Mouse (Mus musculus) heart, embryonic 12.5 days (tissue): Measurements from ENCODE around the gene Park7. TPM values are rescaled to one million over a fixed set of nuclear protein-coding genes. Genes with fewer than 3 reads are reported as not detected.
"Not testable (repeated sequence)": the region's sequence is repeated elsewhere in the genome, so short reads cannot be mapped to it uniquely, and the experiment has no call there.

ENCODE experiments used
- ATAC-seq: fragments of 200-750 bp; cut with Nextera tagmentation; 2 replicates; pipeline ENCODE4 v1.8.0; 2017; ENCODE audit warnings: moderate TSS enrichment, moderate library complexity; ENCODE audit not compliant: insufficient number of reproducible peaks, low FRiP score
- H3K27ac ChIP-seq: fragments of 300-500 bp; sonication (generic); 2 replicates; pipeline ENCODE4 v1.5.1; 2016; ENCODE audit warnings: mild to moderate bottlenecking, moderate library complexity; ENCODE audit not compliant: poor library complexity, severe bottlenecking
- H3K27me3 ChIP-seq: fragments of 300-500 bp; sonication (generic); replicated peaks from 2 replicates; pipeline ENCODE4 v1.6.1; 2016; ENCODE audit warnings: mild to moderate bottlenecking, moderate library complexity
- H3K36me3 ChIP-seq: fragments of 300-500 bp; sonication (generic); 2 replicates; pipeline ENCODE4 v1.6.1; 2016; ENCODE audit warnings: mild to moderate bottlenecking, moderate library complexity
- H3K4me1 ChIP-seq: fragments of 300-500 bp; sonication (generic); replicated peaks from 2 replicates; pipeline ENCODE4 v1.6.1; 2016; ENCODE audit warnings: mild to moderate bottlenecking
- H3K4me2 ChIP-seq: fragments of 300-500 bp; sonication (generic); 2 replicates; pipeline ENCODE4 v1.6.1; 2016; ENCODE audit warnings: mild to moderate bottlenecking, moderate library complexity
- H3K4me3 ChIP-seq: fragments of 300-500 bp; sonication (generic); 2 replicates; pipeline ENCODE4 v1.5.1; 2016; ENCODE audit warnings: mild to moderate bottlenecking
- H3K9ac ChIP-seq: fragments of 300-500 bp; sonication (generic); 2 replicates; pipeline ENCODE4 v1.6.1; 2016; ENCODE audit warnings: mild to moderate bottlenecking, moderate library complexity
- H3K9me3 ChIP-seq: fragments of 300-500 bp; sonication (generic); replicated peaks from 2 replicates; pipeline ENCODE4 v1.6.1; 2016; ENCODE audit warnings: mild to moderate bottlenecking, moderate library complexity
- WGBS: fragments of 180-500 bp; shearing (Covaris S2); methylation state at CpG from one replicate; pipeline ENCODE4 v1.1.7; 2016; 5-methylcytosine and 5-hydroxymethylcytosine counted together
- polyA plus RNA-seq: library from polyadenylated mRNA; unstranded; fragments of >200 nt; fragmentation: Nextera tagmentation; extraction: Ambion mirVana; gene quantifications from 2 replicates; pipeline ENCODE4 v1.2.1, GENCODE M21; 2016

Park7 gene
- polyA plus RNA-seq, 1 experiment from 2014 or later = 306 TPM

DNA sequence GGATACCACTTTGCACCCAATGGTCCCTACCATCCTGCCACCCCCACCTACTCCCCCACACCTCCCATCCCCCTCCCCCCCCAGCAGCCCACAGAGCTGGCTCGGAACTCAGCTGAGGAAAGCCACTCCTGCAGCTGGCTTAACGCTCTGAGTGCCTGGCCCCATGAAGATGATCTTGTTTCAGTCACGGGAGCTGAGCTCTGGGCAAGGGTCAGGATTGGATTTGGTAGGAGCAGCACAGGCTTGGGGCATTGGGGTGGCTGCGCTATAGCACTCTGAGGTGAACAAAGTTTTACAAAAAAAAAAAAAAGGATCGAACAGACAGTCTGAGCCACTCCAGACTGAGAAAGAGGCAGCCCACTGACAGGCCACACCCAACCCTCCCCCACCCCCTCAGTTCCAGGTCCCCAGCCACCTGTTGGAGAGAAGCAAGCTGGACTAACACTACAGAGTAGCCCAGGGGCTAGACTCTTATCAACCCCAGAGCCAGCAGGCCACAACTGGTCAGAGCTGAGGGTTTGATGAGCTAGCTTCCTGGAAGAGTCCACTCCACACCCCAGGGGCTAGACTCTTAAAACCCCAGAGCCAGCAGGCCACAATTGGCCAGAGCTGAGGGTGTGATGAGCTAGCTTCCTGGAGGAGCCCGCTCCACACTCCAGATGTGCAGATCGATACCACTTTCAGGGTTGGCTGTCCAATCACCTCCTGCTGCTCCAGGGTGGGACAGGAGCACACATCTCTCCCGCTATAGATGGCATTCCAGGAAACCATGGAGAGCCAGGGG is 19.3 kb downstream of the Park7 start:
- H3K36me3 ChIP-seq = peaks cover 36% of the 10 kb centered on the region
- no peak overlapping the region for H3K4me3 ChIP-seq
- ATAC-seq = no peak
- H3K9me3 ChIP-seq = no peaks in the 10 kb centered on the region
- H3K9ac ChIP-seq = no peak overlapping the region
- H3K27me3 ChIP-seq = no peaks in the 10 kb centered on the region
- no peak overlapping the region for H3K27ac ChIP-seq
- no peak overlapping the region for H3K4me2 ChIP-seq
- H3K4me1 ChIP-seq = peaks cover 2% of the 10 kb centered on the region; the same call in 1 of the 2 replicates
- WGBS = 54% methylated on average over 8 of the region's 8 CpGs

DNA sequence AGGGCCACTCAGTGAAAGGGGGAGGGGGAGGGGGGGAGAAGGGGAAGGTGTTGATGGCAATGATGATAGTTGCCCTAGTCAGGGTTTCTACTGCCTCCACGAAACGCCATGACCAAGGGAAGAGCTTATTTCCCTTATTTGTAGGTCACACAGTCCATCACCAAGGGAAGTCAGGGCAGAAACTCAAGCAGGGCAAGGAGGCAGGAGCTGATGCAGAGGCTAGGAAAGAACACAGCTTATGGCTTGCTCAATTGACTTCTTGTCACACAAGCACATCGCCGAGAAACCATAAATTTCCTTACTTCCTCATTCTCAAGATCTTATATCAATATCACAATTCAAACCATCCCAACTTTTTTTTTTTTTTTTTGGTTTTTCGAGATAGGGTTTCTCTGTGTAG is 22.9 kb downstream of the Park7 start:
- H3K9me3 ChIP-seq = no peaks in the 10 kb centered on the region
- peaks cover 10% of the 10 kb centered on the region; the same call in 1 of the 2 replicates for H3K4me1 ChIP-seq
- H3K27me3 ChIP-seq = no peaks in the 10 kb centered on the region
- no peak for ATAC-seq
- H3K27ac ChIP-seq = no peak overlapping the region
- no peak overlapping the region for H3K4me3 ChIP-seq
- H3K4me2 ChIP-seq = no peak overlapping the region
- H3K36me3 ChIP-seq = peaks cover 3% of the 10 kb centered on the region; the same call in 1 of the 2 replicates
- 50% methylated on average over 5 of the region's 5 CpGs for WGBS
- H3K9ac ChIP-seq = no peak overlapping the region

DNA sequence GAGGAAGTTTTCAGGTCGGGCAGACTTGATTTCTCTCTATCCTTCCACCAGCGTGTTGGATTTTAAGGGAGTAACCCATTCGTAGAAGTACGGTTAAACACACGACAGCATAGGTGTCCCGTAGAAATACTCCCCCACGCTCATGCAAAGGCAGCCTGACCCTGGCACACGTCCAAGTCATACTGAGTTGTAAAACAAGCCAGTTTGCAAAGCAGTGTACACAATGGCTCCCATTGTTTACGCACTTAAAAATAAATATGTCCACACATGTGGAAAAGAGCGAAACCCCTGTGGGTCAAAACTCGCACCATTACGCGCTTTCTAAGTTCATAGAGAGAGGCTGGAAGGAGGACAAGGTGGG is 24.3 kb downstream of the Park7 start:
- Histone ChIP-seq H3K27me3 (no peaks in the 10 kb centered on the region), H3K4me3 (no peak overlapping the region), H3K36me3 (no peaks in the 10 kb centered on the region), H3K27ac (no peak overlapping the region), H3K4me2 (no peak overlapping the region), H3K9ac (no peak overlapping the region), H3K9me3 (no peaks in the 10 kb centered on the region), H3K4me1 (peaks cover 10% of the 10 kb centered on the region; the same call in 1 of the 2 replicates)
- 62% methylated on average over 13 of the region's 13 CpGs for WGBS
- ATAC-seq = no peak

DNA sequence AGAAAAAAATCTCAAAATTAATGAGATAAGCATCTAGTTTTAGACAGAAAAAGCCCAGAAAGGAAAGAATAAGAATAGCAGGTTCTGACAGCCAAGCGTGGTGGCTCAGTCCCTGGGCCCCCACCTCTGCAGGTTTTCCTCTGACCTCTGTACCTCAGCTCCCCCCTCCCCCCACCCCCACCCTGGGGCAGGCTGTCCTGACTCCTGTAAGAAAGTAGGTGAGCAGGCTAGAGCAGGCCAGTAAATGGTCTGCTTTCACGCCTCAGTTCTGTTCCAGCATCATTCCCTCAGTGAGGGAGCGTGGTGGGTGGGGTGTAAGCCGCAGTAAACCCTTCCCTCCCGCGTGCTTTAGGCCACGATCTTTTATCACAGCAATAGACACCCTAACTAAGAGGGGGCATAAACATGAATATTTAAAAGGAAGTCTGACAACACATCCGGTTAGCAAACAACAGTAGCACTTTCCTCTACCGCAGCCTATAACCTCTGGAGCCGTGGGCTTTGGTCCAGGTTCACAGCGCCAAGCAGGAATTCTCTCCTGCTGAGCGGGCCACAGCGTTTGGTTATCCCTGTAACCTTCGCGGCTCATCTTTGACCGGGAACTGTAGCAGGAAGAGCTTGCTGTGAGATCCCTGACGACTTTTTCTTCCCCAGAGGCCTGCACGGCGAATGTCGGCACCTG is 24.8 kb downstream of the Park7 start:
- Histone ChIP-seq H3K4me1 (peaks cover 10% of the 10 kb centered on the region; the same call in 1 of the 2 replicates), H3K9ac (no peak overlapping the region), H3K4me2 (no peak overlapping the region), H3K27me3 (no peaks in the 10 kb centered on the region), H3K27ac (no peak overlapping the region), H3K4me3 (no peak overlapping the region), H3K9me3 (no peaks in the 10 kb centered on the region), H3K36me3 (no peaks in the 10 kb centered on the region)
- 39% methylated on average over 20 of the region's 20 CpGs for WGBS
- ATAC-seq = no peak

DNA sequence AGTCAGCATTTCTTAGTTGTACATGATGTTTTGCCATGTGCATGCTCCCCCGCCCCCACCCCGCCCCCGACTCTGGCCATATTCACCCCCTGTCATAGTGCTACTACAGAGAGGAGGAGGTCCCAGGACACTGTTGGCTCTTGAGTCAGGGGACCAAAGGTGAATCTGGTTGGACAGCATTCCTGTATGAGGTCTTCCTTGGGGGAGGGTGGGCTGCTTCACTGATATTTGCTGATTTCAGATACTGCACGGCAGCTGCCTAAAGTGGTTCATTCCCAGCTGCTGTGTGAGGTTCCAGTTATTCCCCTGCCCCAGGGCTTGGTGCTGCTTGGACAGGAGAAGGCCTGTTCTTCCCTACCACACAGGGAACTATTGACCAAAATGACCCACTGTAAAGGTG is 25.7 kb downstream of the Park7 start:
- Histone ChIP-seq H3K9me3 (no peaks in the 10 kb centered on the region), H3K4me1 (peaks cover 10% of the 10 kb centered on the region; the same call in 1 of the 2 replicates), H3K4me3 (no peak overlapping the region), H3K9ac (no peak overlapping the region), H3K27ac (no peak overlapping the region), H3K36me3 (no peaks in the 10 kb centered on the region), H3K4me2 (no peak overlapping the region), H3K27me3 (no peaks in the 10 kb centered on the region)
- no peak for ATAC-seq
- 70% methylated on average over 4 of the region's 4 CpGs for WGBS

DNA sequence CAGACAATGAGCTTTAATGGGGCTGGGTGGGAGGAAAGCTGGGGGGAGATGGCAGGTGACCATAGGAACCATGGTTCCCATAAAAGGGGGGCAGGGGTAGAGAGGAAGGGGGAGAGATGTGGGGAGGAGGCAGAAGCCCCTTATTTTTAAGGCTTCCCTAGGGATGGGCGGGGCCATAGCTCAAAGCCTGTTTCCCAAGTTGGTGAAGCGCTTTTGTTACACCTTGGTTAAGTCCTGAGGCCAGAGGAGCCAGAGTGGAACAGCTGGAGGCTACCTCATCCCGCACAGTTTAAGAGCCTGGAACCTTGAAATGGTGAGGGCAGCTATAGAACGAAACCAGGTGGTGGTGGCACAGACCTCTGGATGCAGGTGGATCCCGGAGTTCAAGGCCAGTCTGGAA is 26.3 kb downstream of the Park7 start:
- Histone ChIP-seq H3K4me1 (peaks cover 10% of the 10 kb centered on the region; the same call in 1 of the 2 replicates), H3K4me3 (no peak overlapping the region), H3K9ac (no peak overlapping the region), H3K9me3 (no peaks in the 10 kb centered on the region), H3K4me2 (no peak overlapping the region), H3K27ac (no peak overlapping the region), H3K27me3 (no peaks in the 10 kb centered on the region), H3K36me3 (no peaks in the 10 kb centered on the region)
- WGBS = 74% methylated on average over 5 of the region's 5 CpGs
- ATAC-seq = no peak

DNA sequence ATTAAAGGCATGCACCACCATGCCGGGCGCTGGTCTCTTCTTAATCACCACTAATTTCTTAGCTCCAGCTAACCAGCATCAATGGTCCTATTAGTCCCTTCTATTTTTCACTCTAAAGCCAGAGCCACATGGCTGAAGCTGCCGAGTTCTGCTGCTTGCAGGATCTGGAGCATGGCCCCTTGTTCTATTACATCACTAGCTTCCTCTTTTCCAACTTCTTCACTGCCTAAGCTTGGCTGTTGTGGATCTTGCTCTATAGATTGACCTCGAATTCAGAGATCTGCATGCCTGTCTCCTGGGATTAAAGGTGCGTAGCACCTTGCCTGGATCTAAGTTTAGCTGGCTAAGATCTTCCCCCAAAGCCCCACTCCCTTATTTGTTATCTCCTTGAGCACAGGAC is 31.6 kb downstream of the Park7 start:
- H3K27ac ChIP-seq = no peak overlapping the region
- no peak overlapping the region for H3K4me3 ChIP-seq
- no peak for ATAC-seq
- H3K36me3 ChIP-seq = no peaks in the 10 kb centered on the region
- peaks cover 27% of the 10 kb centered on the region for H3K9me3 ChIP-seq
- H3K27me3 ChIP-seq = no peaks in the 10 kb centered on the region
- no peaks in the 10 kb centered on the region for H3K4me1 ChIP-seq
- H3K9ac ChIP-seq = no peak overlapping the region
- WGBS = 82% methylated on average over 5 of the region's 5 CpGs
- H3K4me2 ChIP-seq = no peak overlapping the region

DNA sequence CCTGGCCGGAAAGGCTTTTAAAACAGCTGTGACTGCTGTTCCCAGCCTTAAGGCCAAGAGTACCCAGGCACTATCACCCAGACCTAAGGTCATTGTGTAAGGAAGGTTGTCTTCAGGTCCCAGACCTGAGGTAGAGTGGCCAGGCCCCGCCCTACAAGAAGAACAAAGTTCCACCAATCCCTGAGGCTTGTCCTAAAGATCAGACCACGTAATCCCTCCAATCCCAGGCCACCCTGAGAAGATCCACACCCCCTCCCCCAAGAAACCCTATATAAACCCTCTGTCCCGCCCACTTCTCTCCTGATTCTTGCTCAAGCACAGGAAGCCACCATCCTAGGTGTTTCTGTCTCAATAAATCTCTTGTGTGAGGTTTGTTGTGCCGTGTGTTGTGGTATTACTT is 33.9 kb downstream of the Park7 start:
- no peak overlapping the region for H3K9ac ChIP-seq
- peaks cover 27% of the 10 kb centered on the region for H3K9me3 ChIP-seq
- H3K4me3 ChIP-seq = no peak overlapping the region
- no peak overlapping the region for H3K27ac ChIP-seq
- no peak for ATAC-seq
- 78% methylated on average over 5 of the region's 5 CpGs for WGBS
- H3K36me3 ChIP-seq = no peaks in the 10 kb centered on the region
- no peaks in the 10 kb centered on the region for H3K27me3 ChIP-seq
- no peaks in the 10 kb centered on the region for H3K4me1 ChIP-seq
- no peak overlapping the region for H3K4me2 ChIP-seq

DNA sequence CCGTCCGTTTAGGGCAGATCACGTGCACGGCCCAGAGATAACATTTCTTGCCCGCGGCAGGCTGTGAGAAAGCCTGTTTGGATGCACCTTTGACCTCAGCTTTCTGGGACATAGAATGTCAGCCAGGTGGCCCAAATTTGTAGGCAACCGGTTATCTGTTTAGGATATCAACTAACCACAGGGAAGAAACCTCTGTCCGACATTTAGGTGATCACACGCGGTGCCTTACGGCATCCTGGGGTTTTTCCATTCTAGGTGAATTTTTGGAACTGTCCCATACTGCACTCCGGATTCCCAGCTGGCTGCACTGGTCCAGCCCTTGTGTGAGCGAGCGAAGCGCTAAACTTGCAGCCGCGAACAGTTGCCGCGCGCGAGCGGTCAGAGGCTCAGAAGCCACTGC is 34.6 kb downstream of the Park7 start:
- H3K27ac ChIP-seq = no peak overlapping the region
- no peaks in the 10 kb centered on the region for H3K36me3 ChIP-seq
- H3K9ac ChIP-seq = no peak overlapping the region
- 86% methylated on average over 22 of the region's 22 CpGs for WGBS
- ATAC-seq = no peak
- H3K9me3 ChIP-seq = peaks cover 27% of the 10 kb centered on the region
- H3K4me2 ChIP-seq = no peak overlapping the region
- no peaks in the 10 kb centered on the region for H3K4me1 ChIP-seq
- no peaks in the 10 kb centered on the region for H3K27me3 ChIP-seq
- H3K4me3 ChIP-seq = no peak overlapping the region

DNA sequence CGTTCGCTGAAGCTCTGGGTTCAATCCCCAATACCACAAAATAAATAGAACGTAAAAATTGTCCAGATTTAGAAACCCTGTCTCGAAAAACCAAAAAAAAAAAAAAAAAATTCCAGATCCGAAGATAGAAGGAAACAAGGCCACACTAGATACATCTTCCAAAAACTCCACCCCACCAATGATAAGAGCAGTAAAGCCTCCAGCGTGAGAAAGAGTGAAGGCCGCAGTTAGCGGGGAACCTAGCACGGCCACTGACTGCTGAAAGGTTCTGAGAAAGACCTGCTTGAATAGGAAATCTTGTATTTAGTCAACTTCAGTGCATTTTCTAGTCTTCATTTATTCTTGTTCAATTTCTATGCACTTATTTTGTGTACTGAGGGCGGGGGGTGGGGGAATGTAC is 38.8 kb downstream of the Park7 start:
- peaks cover 20% of the 10 kb centered on the region for H3K4me1 ChIP-seq
- no peak overlapping the region for H3K4me3 ChIP-seq
- ATAC-seq = no peak
- no peaks in the 10 kb centered on the region for H3K27me3 ChIP-seq
- H3K36me3 ChIP-seq = no peaks in the 10 kb centered on the region
- H3K4me2 ChIP-seq = no peak overlapping the region
- WGBS = 73% methylated on average over 10 of the region's 10 CpGs
- H3K27ac ChIP-seq = no peak overlapping the region
- peaks cover 24% of the 10 kb centered on the region for H3K9me3 ChIP-seq
- H3K9ac ChIP-seq = no peak overlapping the region

DNA sequence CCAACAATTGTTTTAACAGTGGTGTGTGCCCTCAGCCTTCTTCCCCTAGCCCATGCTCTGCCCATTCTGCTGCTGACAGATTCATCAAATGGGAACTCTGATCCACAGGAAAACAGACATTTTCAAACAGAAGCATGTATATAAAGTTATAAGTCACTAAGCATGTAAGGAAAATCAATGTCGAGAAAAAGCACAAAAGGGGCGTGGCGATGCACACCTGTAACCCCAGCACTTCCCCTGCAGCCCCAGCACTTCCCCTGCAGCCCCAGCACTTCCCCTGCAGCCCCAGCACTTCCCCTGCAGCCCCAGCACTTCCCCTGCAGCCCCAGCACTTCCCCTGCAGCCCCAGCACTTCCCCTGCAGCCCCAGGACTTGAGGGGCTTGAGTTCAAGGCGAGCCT is 39.8 kb downstream of the Park7 start:
- H3K4me1 ChIP-seq = peaks cover 29% of the 10 kb centered on the region
- not testable (repeated sequence) for H3K27me3 ChIP-seq, H3K27ac ChIP-seq, H3K9ac ChIP-seq, ATAC-seq, H3K4me2 ChIP-seq, H3K4me3 ChIP-seq, H3K36me3 ChIP-seq
- H3K9me3 ChIP-seq = peaks cover 14% of the 10 kb centered on the region
- WGBS = 75% methylated on average over 4 of the region's 4 CpGs
